Mouse (Mus musculus) gastrocnemius, postnatal 14 days (tissue): Measurements from ENCODE around the gene Trcg1. TPM values are rescaled to one million over a fixed set of nuclear protein-coding genes. Genes with fewer than 3 reads are reported as not detected.

ENCODE experiments used
- DNase-seq: peaks from one replicate; pipeline ENCODE4 v3.0.0; 2021; ENCODE audit warnings: mixed read lengths
- intact Hi-C: fragments of 180-260 bp; cut with DNase I; formaldehyde crosslinking; loops from one replicate; pipeline ENCODE4 v1.15.1; 2025; ENCODE audit warnings: low total_unique reads
- total RNA-seq, 2 experiments: library from RNA; stranded (reverse); gene quantifications; 2 replicates each; pipeline ENCODE4 v1.2.3; 2021

The Trcg1 gene
- total RNA-seq, 2 experiments from 2014 or later: not detected

DNA sequence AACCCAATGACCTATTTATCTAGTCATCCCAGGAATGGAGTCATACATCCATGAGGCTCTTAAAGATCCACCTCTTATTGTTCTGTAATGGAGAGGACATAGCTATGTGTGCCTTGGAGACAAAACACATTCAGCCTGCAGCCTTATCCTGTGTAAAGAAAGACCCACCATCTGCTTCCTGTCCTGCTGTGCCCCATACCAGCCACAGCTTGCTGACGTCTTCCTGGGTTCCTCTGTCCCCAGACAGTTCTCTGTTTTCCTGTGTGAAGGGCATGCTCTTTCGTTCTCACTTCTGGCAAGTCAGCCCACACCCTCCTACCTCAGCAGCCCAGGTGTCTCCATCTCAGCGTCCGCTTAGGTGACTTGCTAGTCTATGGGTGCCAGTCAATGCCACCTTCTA is 41.9 kb downstream of the Trcg1 start:
- intact Hi-C loops: no loop called here
- DNase-seq: no peak

DNA sequence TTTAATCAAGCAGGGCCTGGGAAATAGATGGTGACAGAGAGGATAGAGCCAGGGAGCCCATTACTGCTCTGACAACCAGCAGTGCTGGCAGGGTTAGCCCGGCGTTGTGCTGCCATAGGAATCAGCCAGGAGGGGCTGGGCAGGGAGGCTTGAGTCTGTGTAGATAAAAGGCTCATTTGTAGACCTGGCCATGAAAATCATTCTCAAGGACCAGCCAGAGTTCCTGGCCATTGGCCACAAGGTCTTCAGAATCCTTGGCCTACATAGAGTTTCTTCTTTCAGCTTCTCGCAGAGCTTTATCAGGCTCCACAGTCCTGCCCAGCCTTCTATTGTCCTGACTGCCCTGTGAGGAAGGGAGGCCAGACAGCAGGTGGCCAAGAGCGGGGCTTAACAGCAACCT is 43.1 kb downstream of the Trcg1 start:
- no peak for DNase-seq
- intact Hi-C loops: no loop called here

DNA sequence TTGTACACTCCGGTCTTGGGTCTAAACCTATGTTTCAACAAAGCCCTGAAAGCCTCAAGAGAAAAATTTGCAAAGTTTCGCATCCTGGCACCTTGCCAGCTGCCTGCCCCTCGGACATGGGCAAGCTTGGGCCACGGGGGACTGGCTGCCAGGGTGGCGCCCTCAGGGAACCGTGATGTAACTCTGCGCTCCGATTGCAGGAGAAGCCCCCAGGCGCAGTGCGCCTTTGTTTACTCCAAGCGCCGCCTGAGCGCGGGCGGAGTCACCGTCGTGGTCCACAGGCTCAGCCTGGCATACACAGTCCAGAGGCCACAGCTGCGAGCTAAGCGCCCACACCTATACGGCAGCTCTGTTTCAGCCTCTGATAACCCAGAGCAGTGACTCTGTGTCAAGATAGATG is 45.2 kb downstream of the Trcg1 start:
- intact Hi-C loops: no loop called here
- DNase-seq: no peak

DNA sequence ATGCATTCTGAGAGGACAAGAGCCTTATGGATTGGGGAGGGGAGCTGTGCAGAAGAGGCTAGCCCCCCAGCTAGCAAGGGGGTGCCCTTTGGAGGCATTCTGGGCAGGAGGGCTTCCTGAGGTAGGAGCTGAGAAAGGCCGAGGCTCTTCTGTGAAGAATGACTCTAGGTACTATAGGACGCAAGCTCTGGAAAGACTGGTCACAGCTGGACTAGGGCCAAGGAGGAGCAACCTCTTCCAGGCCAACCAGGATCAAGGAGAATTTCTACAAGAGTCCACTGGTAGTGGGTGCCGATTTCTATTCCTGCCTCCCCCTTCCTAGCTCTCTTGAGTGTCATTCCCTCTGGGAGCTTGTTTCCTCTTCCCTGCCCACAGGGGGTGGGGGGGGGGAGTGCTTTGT is 46.3 kb downstream of the Trcg1 start:
- intact Hi-C loops: no loop called here
- no peak for DNase-seq

DNA sequence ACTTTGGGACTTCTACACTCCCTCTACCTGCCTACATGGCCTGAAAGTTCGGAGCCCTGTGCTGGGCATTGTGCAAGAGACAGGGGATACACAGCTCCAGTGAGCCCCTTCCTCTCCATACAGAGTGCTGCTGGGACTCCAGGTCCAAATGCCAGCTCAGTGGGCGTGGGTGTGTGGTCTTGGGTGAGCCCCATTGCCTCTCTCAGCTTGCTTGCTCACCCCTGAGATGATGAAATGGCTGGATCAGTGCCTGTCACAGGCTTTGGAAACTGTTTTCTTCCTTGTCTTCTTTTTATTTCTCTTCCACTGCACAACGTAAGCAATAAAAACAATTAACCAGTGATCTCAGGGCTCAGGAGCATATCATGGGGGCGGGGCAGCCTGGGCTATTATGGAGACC is 47.0 kb downstream of the Trcg1 start:
- no peak for DNase-seq
- intact Hi-C loops: no loop called here

DNA sequence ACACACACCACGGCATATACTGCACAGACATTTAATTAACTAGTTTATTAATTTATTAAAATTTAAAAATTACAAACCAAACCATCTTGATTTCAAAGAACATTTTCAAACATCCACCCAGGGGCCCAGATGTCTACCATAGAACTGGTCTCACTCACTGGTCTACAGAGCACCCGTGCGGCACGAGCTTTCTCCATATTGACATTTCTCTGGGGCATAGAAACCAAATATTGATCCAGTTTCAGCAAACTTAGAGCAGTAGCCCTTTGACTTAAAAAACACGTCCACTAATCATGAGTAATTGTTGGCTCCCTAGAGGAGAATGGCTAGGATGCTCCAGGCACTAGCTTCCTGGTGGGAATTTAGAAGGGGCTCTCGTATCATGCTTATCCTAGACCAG is 50.8 kb downstream of the Trcg1 start:
- intact Hi-C loops: no loop called here
- no peak for DNase-seq

DNA sequence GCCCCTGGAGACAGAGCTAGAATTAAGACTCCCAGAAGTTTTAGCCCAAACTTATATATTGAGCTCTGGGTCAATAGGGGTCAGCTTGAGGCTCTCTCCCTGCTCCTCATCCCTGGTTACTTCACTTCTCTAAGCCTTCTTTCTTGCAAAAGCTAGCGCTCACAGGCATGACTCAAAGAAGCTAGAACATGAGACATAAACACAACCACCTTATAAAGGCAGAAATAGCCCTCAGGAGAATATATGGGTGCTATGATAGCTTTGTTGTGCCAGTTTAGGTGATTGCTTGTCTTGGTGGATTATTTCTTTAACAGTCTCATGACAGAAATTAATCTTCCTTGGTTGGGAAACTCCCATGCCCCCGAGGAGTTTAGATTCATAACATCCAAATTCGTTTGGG is 58.5 kb downstream of the Trcg1 start:
- intact Hi-C loops: no loop called here
- no peak for DNase-seq

DNA sequence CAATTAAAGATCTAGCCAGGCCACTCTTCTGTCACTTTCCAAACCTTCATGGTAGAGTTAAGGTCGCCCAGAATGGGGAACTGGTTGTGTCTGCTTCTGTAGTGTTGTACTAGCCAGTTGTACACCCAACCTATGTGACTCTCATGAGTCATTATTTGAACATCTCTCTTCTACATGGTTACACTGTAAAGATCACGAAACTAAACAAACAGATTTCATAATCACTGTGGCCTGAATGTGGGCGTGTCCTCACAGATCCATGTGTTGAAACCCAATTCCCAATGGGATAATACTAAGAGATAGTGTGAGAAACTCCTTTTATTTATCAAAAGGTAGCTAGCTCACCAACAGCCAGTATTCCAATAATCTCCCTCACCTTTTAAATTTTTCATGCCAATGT is 59.3 kb downstream of the Trcg1 start:
- DNase-seq: no peak
- intact Hi-C loops: no loop called here

DNA sequence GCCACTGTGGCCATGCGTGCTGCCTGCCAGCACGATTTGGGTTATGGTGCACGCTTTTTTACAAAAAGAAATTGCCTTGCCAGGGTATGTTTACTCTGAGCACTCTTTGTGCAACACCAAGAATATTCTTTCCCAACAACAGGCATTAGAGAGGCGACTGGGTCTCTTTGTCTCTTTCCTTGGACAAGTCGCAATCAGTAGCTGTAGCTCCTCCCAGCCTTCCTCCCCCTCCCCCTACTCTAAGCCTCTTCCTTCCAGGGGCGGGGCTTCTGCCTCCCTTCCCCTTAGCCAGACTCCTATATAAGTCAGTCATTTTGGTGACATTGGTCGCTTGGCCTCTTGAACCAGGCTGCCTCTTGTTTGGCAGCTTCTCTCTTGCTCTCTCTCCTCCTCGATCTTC is 59.9 kb downstream of the Trcg1 start:
- no peak for DNase-seq
- intact Hi-C loops: no loop called here

DNA sequence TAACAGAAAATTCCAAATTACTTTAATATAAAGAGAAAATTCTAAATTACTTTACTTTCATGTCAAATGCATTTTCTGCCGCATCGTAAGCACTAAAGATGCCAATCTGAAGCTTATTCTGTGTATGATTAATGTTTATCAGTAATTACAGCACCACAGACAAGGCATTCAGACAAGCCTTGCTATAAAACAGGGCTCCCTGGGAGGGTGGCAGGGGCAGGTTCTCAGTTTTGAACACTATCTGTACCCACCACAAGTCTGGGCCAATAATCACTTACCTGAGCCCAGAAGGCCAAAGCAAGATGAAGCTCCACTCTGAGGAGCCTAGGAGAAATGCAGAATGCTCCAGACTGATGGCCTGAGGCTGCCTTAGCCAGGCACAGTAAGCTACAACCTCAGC is 61.6 kb downstream of the Trcg1 start:
- no peak for DNase-seq
- intact Hi-C loops: no loop called here

Other genes starting within 250 kb of the Trcg1 start
- 1 to 10 TPM; 8.6 to 9.2 TPM for gene Ptpn9, start 241.6 kb upstream of the Trcg1 start, total RNA-seq
- 10 to 100 TPM; 20.3 to 22.7 TPM for gene Sin3a, start 164.5 kb upstream of the Trcg1 start, total RNA-seq
- 10 to 100 TPM; 32.8 to 36.2 TPM for gene Man2c1, start 105.9 kb upstream of the Trcg1 start, total RNA-seq
- gene Neil1, start 88.3 kb upstream of the Trcg1 start, total RNA-seq: 1 to 10 TPM; 4.7 to 5.6 TPM
- gene Commd4, start 78.2 kb upstream of the Trcg1 start, total RNA-seq: 10 to 100 TPM; 22.1 to 24.4 TPM
- gene 1700017B05Rik, start 26.1 kb downstream of the Trcg1 start, total RNA-seq: 1 to 10 TPM; 6.4 to 7.3 TPM
- 1 to 10 TPM; 7.3 to 7.6 TPM for gene Ppcdc, start 203.6 kb downstream of the Trcg1 start, total RNA-seq
- gene Scamp5, start 231.5 kb downstream of the Trcg1 start, total RNA-seq: 1 to 10 TPM; 3.6 to 6.4 TPM